Mouse (Mus musculus): ENCODE results near the gene Tsen34. TPM values are rescaled to one million over a fixed set of nuclear protein-coding genes. Genes with fewer than 3 reads are reported as not detected.

Gene Tsen34
- 275 and 297 TPM in 2 replicates for polyA plus RNA-seq (2015; fragmentation: Nextera tagmentation; extraction: Ambion mirVana)

- peak within 1 kb of the TSS; percentile 68 for H3K4me2 ChIP-seq
- peaks cover 25% of the 10 kb centered on the region for H3K36me3 ChIP-seq
- peak within 1 kb of the TSS; percentile 94 for H3K9ac ChIP-seq
- H3K27me3 ChIP-seq, result no peaks in the 10 kb centered on the region
- H3K27ac ChIP-seq (replicated peaks), result peak within 1 kb of the TSS; percentile 95
- H3K4me1 ChIP-seq (replicated peaks), result peaks cover 33% of the 10 kb centered on the region
- ATAC-seq (ENCODE audit: low FRiP score, low read depth), result peak; percentile 1; the same call in 1 of the 2 replicates
- peak within 1 kb of the TSS; percentile 85 for H3K4me3 ChIP-seq
- H3K9me3 ChIP-seq, result no peaks in the 10 kb centered on the region
- under 1% methylated on average over 49 of the region's 49 CpGs for WGBS
Observed at GRCm38 (mm10) chr7:3692382-3692986, at the start of gene Tsen34. Tsen34 (plus strand) TSS chr7:3692863.

GRCm38 (mm10) chr7:3643412-3643811 lies 49.3 kb upstream of the Tsen34 start:
- no peak overlapping the region for H3K27ac ChIP-seq (replicated peaks)
- H3K9ac ChIP-seq, result no peak overlapping the region
- H3K4me1 ChIP-seq (replicated peaks), result peaks cover 34% of the 10 kb centered on the region
- 80% methylated on average over 5 of the region's 5 CpGs for WGBS
- H3K9me3 ChIP-seq, result no peaks in the 10 kb centered on the region
- peak overlapping the region; percentile 73 for H3K4me2 ChIP-seq
- H3K4me3 ChIP-seq, result no peak overlapping the region
- peaks cover 20% of the 10 kb centered on the region for H3K36me3 ChIP-seq
- no peak for ATAC-seq (ENCODE audit: low FRiP score, low read depth)
- H3K27me3 ChIP-seq, result no peaks in the 10 kb centered on the region; the same call in 1 of the 2 replicates

DNA sequence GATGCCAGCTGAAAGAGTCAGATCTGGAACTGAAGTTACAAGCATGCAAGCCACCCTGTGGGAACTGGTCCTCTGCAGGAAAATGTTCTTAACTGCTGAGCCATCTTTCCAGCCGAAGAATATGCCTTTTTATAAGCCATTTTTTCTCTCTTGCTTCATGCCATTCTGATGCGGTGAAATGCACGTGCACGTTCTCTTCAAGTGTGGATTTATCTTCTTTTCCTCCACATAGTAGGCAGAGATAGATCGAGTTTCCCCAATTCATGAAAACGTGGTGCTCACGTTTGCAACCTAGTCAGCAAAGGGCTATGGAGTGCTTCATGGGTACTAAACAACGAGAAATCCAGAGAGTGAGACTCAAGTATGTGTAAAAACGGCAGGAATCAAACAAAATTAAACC lies 48.8 kb upstream of the Tsen34 start:
- H3K27me3 ChIP-seq, result no peaks in the 10 kb centered on the region; the same call in 1 of the 2 replicates
- peak overlapping the region; percentile 73 for H3K4me2 ChIP-seq
- peak overlapping the region; percentile 89 for H3K4me3 ChIP-seq
- peaks cover 38% of the 10 kb centered on the region for H3K4me1 ChIP-seq (replicated peaks)
- peak overlapping the region; percentile 16; the same call in 1 of the 2 replicates for H3K9ac ChIP-seq
- no peaks in the 10 kb centered on the region for H3K9me3 ChIP-seq
- H3K36me3 ChIP-seq, result peaks cover 19% of the 10 kb centered on the region
- WGBS, result 20% methylated on average over 9 of the region's 9 CpGs
- no peak for ATAC-seq (ENCODE audit: low FRiP score, low read depth)
- peak overlapping the region; percentile 51; the same call in 1 of the 2 replicates for H3K27ac ChIP-seq (replicated peaks)

GRCm38 (mm10) chr7:3644348-3644671 lies 48.4 kb upstream of the Tsen34 start:
- peak overlapping the region; percentile 89 for H3K4me3 ChIP-seq
- peaks cover 42% of the 10 kb centered on the region for H3K4me1 ChIP-seq (replicated peaks)

DNA sequence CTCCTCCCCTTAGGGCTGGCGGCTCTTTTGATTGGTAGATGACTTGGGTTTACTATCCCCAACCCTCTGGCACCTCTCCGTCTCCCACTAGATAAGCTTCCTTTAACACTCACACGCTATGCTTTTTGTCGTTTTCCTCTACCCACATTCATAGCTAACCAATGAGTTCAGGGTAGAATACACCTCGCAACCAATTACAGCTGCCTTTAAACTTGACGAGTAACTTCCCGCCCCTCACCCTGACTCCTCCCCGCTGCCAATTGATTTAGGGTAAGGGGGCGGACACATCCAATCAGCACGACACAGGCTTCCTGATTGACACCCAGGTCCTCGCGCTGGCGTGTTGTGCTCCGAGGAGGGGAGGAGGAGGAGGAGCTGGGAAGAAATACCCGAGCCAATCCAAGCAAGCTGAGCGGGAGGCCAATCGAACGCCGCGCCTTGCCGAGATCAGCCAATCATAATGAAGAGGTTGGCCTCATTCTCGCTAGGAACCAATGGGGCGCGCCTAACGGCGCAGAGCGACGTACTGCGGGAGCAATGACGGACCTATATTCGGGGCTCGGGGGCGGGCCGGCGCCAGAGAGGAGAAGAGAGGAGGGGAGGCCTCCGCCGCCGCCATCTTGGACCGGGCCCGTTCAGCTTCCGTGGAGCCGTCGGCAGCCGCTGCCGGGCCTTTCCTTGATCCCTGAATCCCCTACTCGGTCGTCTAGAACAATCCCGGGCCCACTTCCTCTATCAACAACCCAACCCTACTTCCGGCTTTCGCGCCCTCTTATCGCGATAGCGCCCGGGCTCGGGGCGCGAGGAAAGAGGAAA lies 47.8 kb upstream of the Tsen34 start, which contains the start of gene Cnot3:
Cnot3 (plus strand) TSS at position 597 of the 816 bp plus-strand sequence.
- peak within 1 kb of the TSS; percentile 96 for H3K27ac ChIP-seq (replicated peaks)
- H3K27me3 ChIP-seq, result no peaks in the 10 kb centered on the region; the same call in 1 of the 2 replicates
- peak; percentile 98 for ATAC-seq (ENCODE audit: low FRiP score, low read depth)
- H3K4me1 ChIP-seq (replicated peaks), result peaks cover 46% of the 10 kb centered on the region
- peak within 1 kb of the TSS; percentile 89 for H3K4me3 ChIP-seq
- H3K9ac ChIP-seq, result peak within 1 kb of the TSS; percentile 97
- WGBS, result under 1% methylated on average over 57 of the region's 58 CpGs
- peaks cover 14% of the 10 kb centered on the region; the same call in 1 of the 2 replicates for H3K36me3 ChIP-seq
- H3K4me2 ChIP-seq, result peak within 1 kb of the TSS; percentile 73
- no peaks in the 10 kb centered on the region for H3K9me3 ChIP-seq

More at GRCm38 (mm10) chr7:3644348-3644671, 48.4 kb upstream of the Tsen34 start:
- WGBS, result under 1% methylated on average over 11 of the region's 11 CpGs
- H3K27me3 ChIP-seq, result no peaks in the 10 kb centered on the region; the same call in 1 of the 2 replicates
- H3K4me2 ChIP-seq, result peak overlapping the region; percentile 73
- peaks cover 14% of the 10 kb centered on the region for H3K36me3 ChIP-seq
- peak; percentile 0; the same call in 1 of the 2 replicates for ATAC-seq (ENCODE audit: low FRiP score, low read depth)
- peak overlapping the region; percentile 16; the same call in 1 of the 2 replicates for H3K9ac ChIP-seq
- no peaks in the 10 kb centered on the region for H3K9me3 ChIP-seq
- peak overlapping the region; percentile 51 for H3K27ac ChIP-seq (replicated peaks)

DNA sequence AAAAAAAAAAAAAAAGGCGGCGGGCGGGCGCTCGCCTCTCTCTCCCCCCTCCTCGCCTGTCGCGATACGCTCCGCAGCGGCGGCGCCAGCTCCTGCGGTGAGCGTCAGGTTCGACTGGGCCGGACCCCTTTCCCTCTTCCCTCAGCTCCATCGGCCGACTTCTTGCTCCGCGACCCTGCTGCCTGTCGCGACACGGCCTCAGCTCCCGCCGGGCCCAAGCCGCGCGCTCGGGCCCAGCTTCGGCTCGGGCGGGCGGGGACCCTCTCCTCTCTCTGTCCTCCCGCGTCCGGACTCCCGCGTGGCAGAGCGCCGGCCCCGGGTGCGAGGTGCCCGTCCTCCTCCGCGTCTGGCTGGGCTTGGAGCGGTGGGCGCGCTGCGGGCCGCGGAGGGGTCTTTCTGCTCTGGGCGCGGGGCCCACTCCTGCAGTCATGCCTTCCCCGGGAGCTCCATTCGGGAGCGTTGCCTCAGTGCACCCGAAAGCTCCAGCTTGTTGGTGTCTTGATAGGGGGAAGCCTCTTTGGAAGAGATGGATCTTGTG lies 47.1 kb upstream of the Tsen34 start:
- Histone ChIP-seq H3K4me2 (peak overlapping the region; percentile 73), H3K4me3 (peak overlapping the region; percentile 89)
- no peak for ATAC-seq (ENCODE audit: low FRiP score, low read depth)

DNA sequence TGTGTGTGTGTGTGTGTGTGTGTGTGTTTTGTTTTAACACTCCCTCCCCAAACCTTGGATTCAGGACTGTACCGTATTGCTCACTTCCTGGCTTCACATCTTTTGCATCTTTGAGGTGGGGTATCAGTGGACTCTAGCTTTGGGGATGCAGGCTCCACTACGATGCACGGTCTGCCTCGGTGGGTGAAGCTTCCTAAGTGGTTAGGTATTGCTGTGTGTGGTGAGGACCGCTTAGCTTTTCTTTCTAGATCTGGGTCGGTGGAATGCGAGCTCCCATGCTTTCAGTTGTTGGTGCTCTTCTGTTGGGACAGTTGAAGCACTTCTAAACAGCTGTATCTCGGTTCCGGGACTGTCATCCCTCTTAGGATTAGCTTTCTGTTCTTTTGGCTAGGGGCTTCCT lies 46.5 kb upstream of the Tsen34 start:
- Histone ChIP-seq H3K4me1 (replicated peaks) (peaks cover 46% of the 10 kb centered on the region), H3K9me3 (no peaks in the 10 kb centered on the region), H3K36me3 (peaks cover 15% of the 10 kb centered on the region), H3K27me3 (no peaks in the 10 kb centered on the region; the same call in 1 of the 2 replicates), H3K9ac (peak overlapping the region; percentile 97), H3K27ac (replicated peaks) (peak overlapping the region; percentile 96), H3K4me3 (peak overlapping the region; percentile 89), H3K4me2 (peak overlapping the region; percentile 73)
- no peak for ATAC-seq (ENCODE audit: low FRiP score, low read depth)
- WGBS, result 23% methylated on average over 9 of the region's 9 CpGs

More for the DNA sequence above, 47.1 kb upstream of the Tsen34 start:
- H3K27ac ChIP-seq (replicated peaks), result peak overlapping the region; percentile 96
- no peaks in the 10 kb centered on the region; the same call in 1 of the 2 replicates for H3K27me3 ChIP-seq
- H3K36me3 ChIP-seq, result peaks cover 15% of the 10 kb centered on the region; the same call in 1 of the 2 replicates
- under 1% methylated on average over 56 of the region's 58 CpGs for WGBS
- no peaks in the 10 kb centered on the region for H3K9me3 ChIP-seq
- peak overlapping the region; percentile 97 for H3K9ac ChIP-seq
- peaks cover 46% of the 10 kb centered on the region for H3K4me1 ChIP-seq (replicated peaks)

GRCm38 (mm10) chr7:3646641-3647040 lies 46.0 kb upstream of the Tsen34 start:
- H3K4me1 ChIP-seq (replicated peaks), result peaks cover 46% of the 10 kb centered on the region
- no peak overlapping the region for H3K27ac ChIP-seq (replicated peaks)
- peaks cover 15% of the 10 kb centered on the region for H3K36me3 ChIP-seq
- ATAC-seq (ENCODE audit: low FRiP score, low read depth), result no peak
- WGBS, result 73% methylated on average over 4 of the region's 4 CpGs
- H3K9me3 ChIP-seq, result no peaks in the 10 kb centered on the region
- no peaks in the 10 kb centered on the region; the same call in 1 of the 2 replicates for H3K27me3 ChIP-seq
- H3K9ac ChIP-seq, result peak overlapping the region; percentile 97
- H3K4me2 ChIP-seq, result peak overlapping the region; percentile 73
- H3K4me3 ChIP-seq, result peak overlapping the region; percentile 89

GRCm38 (mm10) chr7:3656966-3657365 lies 35.7 kb upstream of the Tsen34 start:
- Histone ChIP-seq H3K4me3 (no peak overlapping the region), H3K9me3 (no peaks in the 10 kb centered on the region), H3K27ac (replicated peaks) (no peak overlapping the region), H3K27me3 (no peaks in the 10 kb centered on the region), H3K9ac (no peak overlapping the region), H3K4me2 (no peak overlapping the region), H3K4me1 (replicated peaks) (0 out of 2 replicates have a peak, but pooled peaks cover 3% of the 10 kb centered on the region), H3K36me3 (peaks cover 98% of the 10 kb centered on the region)
- no peak for ATAC-seq (ENCODE audit: low FRiP score, low read depth)
- WGBS, result 90% methylated on average over 4 of the region's 4 CpGs

GRCm38 (mm10) chr7:3658578-3658977 lies 34.1 kb upstream of the Tsen34 start:
- Histone ChIP-seq H3K27ac (replicated peaks) (no peak overlapping the region), H3K4me2 (no peak overlapping the region), H3K9ac (no peak overlapping the region), H3K36me3 (peaks cover 89% of the 10 kb centered on the region), H3K9me3 (no peaks in the 10 kb centered on the region), H3K4me1 (replicated peaks) (peaks cover 4% of the 10 kb centered on the region), H3K4me3 (no peak overlapping the region), H3K27me3 (no peaks in the 10 kb centered on the region)
- 96% methylated on average over 14 of the region's 14 CpGs for WGBS
- no peak for ATAC-seq (ENCODE audit: low FRiP score, low read depth)

GRCm38 (mm10) chr7:3664524-3665214 lies 28.0 kb upstream of the Tsen34 start:
- ATAC-seq (ENCODE audit: low FRiP score, low read depth), result peak; percentile 4
- Histone ChIP-seq H3K27me3 (no peaks in the 10 kb centered on the region), H3K36me3 (peaks cover 29% of the 10 kb centered on the region), H3K27ac (replicated peaks) (peak overlapping the region; percentile 81), H3K4me3 (peak overlapping the region; percentile 59), H3K4me2 (peak overlapping the region; percentile 77), H3K4me1 (replicated peaks) (peaks cover 15% of the 10 kb centered on the region), H3K9me3 (no peaks in the 10 kb centered on the region), H3K9ac (peak overlapping the region; percentile 57)
- WGBS, result 28% methylated on average over 15 of the region's 15 CpGs
